Mouse (Mus musculus): ENCODE data around the gene Pla2g4e.

DNA sequence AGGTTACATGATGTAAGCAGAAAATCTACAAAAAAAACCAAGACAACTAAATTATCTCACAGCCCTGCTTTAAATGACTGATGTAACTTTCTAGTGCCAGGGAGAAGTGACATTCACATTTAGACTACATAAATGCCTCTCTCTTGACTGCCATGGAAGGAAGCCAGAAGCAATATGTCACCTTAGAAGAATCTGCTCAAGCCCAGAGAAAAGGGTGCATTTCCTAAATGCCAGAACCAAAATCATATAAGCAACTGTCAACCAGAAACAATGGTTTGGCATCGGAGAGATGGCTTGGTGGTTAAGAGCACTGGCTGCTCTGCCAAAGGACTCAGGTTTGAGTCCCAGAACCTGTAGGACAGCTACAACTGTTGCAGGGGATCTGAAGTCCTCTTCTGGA, 113.3 kb downstream of the Pla2g4e start:
- TF ChIP-seq EP300 (IDR thresholded peaks at IDR 0.05; ENCODE audit: low read depth) (no peak), CTCF (IDR thresholded peaks at IDR 0.05; ENCODE audit: low read depth) (no peak)
